Mouse (Mus musculus): ENCODE data around the gene Epn3. TPM values are rescaled to one million over a fixed set of nuclear protein-coding genes. Genes with fewer than 3 reads are reported as not detected.

Gene Epn3
- total RNA-seq, 1 experiment from 2014 or later, result not detected

DNA sequence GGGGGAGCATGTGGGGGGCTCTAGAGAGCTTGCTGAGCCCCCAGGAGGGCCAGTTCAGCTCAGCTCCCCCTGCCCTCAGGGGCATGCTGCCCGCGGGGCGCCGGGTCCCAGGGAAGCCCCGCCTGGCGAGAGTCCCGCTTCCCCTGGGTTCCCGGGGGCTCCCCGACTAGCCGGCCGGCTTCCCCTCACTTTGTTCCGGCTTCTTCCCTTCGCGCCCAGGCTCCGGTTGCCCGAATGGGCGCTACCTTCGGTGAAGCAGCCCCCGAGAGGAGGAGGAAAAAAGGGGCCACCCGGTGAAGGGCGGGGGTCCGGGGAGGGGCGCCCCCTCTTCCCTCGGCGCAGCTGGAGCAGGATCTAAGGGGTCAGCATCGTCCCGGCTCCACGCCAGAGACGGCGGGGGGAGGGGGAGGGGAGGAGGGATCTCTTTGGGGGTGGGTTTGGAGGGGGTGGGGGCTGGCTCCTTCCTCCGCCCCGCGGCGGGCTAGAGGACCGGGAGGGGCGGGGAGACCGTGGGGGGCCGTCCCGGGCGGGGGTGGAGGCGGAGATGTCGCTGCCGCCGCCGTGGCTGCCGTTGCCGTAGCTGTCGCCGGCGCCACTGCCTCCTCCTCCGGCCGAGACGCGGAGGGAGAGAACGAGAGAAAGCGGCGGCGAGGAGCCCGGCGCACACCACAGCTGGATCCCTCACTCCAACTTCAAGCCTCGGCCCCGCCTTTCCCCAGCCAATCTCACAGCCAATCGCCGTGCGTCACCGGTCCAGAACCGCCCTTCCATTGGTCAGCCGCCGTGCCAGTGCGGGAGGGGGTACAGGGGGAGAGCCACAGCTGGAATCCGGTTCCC is 25.8 kb downstream of the Epn3 start, which contains the start of gene Cacna1g:
Cacna1g (minus strand) TSS at position 492 of the 837 bp plus-strand sequence.
- ATAC-seq (replicated peaks; ENCODE audit: insufficient number of reproducible peaks, low FRiP score, low TSS enrichment, poor library complexity, severe bottlenecking), result peak; percentile 45

- no peak for ATAC-seq (replicated peaks; ENCODE audit: insufficient number of reproducible peaks, low FRiP score, low TSS enrichment, poor library complexity, severe bottlenecking)
Measured at GRCm38 (mm10) chr11:94472916-94473706, 26.7 kb downstream of the Epn3 start.

DNA sequence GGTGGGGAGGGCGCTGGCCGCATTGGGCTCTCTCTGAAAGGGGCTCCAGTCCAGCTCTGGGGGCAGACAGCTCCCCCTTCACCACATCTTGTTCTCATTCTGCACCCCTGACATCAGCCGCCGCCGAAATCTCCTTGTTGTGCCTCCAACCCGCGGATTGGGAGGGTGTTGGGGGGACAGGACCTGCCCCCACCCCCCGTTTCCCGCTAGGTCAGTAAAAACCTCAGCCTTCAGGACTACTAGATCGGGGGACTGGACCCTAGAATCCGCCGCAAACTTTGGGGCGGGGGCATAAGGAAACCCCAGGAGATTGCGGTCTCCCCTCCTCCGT is 27.2 kb downstream of the Epn3 start:
- no peak for ATAC-seq (replicated peaks; ENCODE audit: insufficient number of reproducible peaks, low FRiP score, low TSS enrichment, poor library complexity, severe bottlenecking)

- no peak for ATAC-seq (replicated peaks; ENCODE audit: insufficient number of reproducible peaks, low FRiP score, low TSS enrichment, poor library complexity, severe bottlenecking)
Measured at GRCm38 (mm10) chr11:94471740-94472584, 27.8 kb downstream of the Epn3 start.

GRCm38 (mm10) chr11:94470391-94470790 is 29.4 kb downstream of the Epn3 start:
- no peak for ATAC-seq (replicated peaks; ENCODE audit: insufficient number of reproducible peaks, low FRiP score, low TSS enrichment, poor library complexity, severe bottlenecking)

GRCm38 (mm10) chr11:94469136-94470064 is 30.4 kb downstream of the Epn3 start:
- no peak for ATAC-seq (replicated peaks; ENCODE audit: insufficient number of reproducible peaks, low FRiP score, low TSS enrichment, poor library complexity, severe bottlenecking)

DNA sequence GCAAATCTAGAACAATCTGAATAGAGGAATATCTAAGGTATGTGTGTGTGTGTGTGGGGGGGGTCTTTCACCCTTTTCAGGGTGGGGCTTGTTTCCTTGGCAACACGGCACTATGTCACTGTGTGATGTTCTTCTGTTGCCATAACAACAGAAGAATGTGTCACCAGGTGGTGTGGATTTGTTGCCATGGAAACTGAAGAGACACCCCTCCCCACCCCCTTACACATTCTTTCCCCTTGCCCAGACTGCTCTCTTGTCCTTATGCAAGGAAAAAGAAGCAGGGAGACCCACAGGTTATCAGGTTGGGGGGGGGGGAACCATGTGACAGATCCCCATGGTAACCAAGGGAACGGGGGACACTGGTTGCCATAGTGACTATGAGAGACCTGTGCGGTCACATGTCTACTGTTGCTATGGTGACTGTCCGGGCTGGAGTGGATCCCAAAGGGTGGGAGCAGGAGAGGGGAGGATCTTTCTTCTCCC is 31.2 kb downstream of the Epn3 start:
- ATAC-seq (replicated peaks; ENCODE audit: insufficient number of reproducible peaks, low FRiP score, low TSS enrichment, poor library complexity, severe bottlenecking), result no peak

- ATAC-seq (replicated peaks; ENCODE audit: insufficient number of reproducible peaks, low FRiP score, low TSS enrichment, poor library complexity, severe bottlenecking), result no peak
Measured at GRCm38 (mm10) chr11:94466333-94466855, 33.4 kb downstream of the Epn3 start.

- ATAC-seq (replicated peaks; ENCODE audit: insufficient number of reproducible peaks, low FRiP score, low TSS enrichment, poor library complexity, severe bottlenecking), result no peak
Measured at GRCm38 (mm10) chr11:94464170-94464569, 35.6 kb downstream of the Epn3 start.

DNA sequence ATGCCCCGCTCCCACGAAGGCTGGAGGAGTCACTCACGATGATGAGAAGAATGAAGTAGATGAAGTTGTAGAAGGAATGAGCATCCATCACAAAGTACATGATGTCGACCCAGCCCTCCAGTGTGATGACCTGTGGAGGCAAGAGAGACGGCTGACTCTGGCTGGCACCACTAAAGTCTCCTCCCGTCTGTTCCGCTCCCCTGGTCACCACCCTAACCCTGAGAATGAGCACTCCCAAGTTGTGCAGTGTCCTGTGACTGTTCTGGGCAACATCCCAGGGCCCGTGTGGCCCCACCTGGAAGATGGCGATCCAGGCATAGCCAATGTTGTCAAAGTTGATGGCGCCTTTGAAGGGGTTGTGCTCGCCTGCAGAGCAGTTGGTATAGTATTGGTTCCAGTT is 37.9 kb downstream of the Epn3 start:
- no peak for ATAC-seq (replicated peaks; ENCODE audit: insufficient number of reproducible peaks, low FRiP score, low TSS enrichment, poor library complexity, severe bottlenecking)

DNA sequence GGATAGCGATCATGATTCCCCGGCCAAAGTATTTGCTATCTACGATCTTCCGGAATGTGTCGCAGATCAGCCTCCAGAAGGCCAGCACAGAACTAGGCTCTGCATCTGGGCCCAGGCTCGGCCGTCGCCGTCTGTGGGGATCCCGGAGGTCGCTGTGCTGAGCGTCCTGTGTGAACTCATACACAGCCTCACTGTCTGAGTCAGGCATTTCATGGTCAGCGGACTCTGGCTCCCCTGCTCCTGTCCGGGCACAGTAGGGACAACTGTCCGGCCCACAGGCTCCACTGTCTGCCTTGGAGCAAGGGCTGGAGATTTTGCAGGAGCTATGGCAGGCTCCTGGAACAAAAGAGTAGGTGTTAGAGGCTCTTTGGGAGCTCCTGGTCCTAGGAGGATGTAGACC is 42.8 kb downstream of the Epn3 start:
- no peak for ATAC-seq (replicated peaks; ENCODE audit: insufficient number of reproducible peaks, low FRiP score, low TSS enrichment, poor library complexity, severe bottlenecking)

GRCm38 (mm10) chr11:94456347-94456746 is 43.4 kb downstream of the Epn3 start:
- ATAC-seq (replicated peaks; ENCODE audit: insufficient number of reproducible peaks, low FRiP score, low TSS enrichment, poor library complexity, severe bottlenecking), result no peak

DNA sequence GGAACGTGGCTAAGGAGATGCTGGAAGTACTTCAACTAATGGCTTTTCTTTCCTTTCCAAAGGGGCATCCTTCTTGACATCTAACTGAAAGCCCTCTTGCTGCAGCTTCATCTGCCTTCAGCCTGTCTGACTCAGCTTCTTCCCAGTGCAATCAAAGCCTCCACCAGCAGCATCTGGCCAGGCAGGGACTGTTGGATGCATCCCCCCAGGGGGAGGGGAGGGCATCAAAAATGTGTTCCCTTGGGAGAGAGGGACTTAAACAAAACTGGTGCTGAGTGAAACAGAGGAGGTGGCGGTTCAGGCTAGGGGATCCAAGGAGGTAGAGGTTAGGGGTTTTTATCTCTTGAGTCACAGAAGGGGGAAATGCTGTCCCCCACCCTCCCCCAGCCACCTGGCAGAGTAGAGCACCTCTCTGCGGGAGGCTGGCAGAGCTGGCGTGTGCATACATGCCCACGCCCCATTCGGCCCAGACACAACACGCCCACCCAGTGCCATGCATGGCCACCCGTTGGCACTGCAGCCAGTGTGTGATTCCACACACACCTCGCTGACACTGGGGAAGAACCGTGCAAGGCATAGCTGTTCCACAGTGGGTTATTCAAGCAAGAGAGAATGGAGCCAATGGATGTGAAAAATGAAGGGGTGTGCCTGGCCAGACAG is 44.5 kb downstream of the Epn3 start:
- ATAC-seq (replicated peaks; ENCODE audit: insufficient number of reproducible peaks, low FRiP score, low TSS enrichment, poor library complexity, severe bottlenecking), result no peak

DNA sequence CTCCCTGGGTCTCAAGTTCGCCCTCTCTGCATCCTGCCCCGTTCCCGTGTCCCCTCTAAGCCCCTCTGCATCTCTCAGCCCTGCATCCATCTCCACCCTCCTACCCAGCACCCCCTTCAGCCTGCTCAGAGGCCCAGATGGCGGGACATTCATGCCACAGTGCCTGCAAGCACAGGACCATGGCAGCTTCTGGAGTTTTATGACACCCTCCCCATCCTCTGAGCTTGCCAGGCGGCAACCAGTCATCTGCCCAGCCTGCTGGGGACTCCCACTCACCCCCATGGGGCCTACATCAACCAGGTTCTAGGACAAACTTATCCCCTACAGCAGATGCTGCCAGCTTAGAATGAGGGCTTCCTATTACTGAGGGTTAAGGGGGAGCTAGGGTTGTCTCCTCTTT is 45.0 kb downstream of the Epn3 start:
- no peak for ATAC-seq (replicated peaks; ENCODE audit: insufficient number of reproducible peaks, low FRiP score, low TSS enrichment, poor library complexity, severe bottlenecking)

DNA sequence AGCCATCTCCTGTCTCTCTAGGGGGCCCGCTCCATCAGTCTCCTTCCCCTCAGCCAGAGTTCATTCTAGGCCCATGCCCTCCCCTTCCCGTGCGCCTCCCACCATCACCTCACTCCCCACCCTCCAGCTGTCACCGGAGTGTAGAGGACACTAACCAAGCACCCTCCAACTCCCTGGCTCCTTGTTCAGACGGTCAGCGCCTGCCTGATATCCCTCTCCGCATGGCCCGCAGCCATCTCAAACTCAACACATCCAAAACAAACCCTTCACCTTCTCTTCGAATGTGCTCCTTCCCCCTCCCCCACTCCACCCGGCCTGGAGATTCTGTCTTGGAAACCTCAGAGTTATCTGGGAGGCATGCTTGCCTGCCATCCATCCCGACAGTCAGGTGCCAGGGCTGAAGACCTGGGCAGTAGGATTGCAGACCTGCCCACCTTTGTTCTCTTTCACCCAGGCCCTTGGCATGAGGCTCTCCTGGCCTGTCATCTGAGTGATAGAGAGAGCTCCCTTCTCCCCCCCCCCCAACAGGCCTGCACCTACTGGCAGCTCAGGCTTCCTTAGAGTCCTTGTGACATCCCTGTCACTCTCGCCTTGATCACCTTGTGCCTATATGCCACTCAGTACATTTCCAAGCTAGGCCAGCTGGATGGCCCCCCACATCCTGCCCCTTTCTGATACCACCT is 48.5 kb downstream of the Epn3 start:
- no peak for ATAC-seq (replicated peaks; ENCODE audit: insufficient number of reproducible peaks, low FRiP score, low TSS enrichment, poor library complexity, severe bottlenecking)

- ATAC-seq (replicated peaks; ENCODE audit: insufficient number of reproducible peaks, low FRiP score, low TSS enrichment, poor library complexity, severe bottlenecking), result no peak
Measured at GRCm38 (mm10) chr11:94449886-94450285, 49.9 kb downstream of the Epn3 start.

- ATAC-seq (replicated peaks; ENCODE audit: insufficient number of reproducible peaks, low FRiP score, low TSS enrichment, poor library complexity, severe bottlenecking), result no peak
Measured at GRCm38 (mm10) chr11:94449239-94449638, 50.5 kb downstream of the Epn3 start.

All from monocyte, adult 5-6 weeks (primary cell).